Mouse (Mus musculus): ENCODE measurements around the gene Rnf144a.
A peak's percentile ranks its signal among the peaks of the same experiment; 100 is the strongest.
"Not testable (repeated sequence)": the region's sequence is repeated elsewhere in the genome, so short reads cannot be mapped to it uniquely, and the experiment has no call there.

The Rnf144a gene

GRCm38 (mm10) chr12:26415104-26415771 is at the start of gene Rnf144a:
Gene Rnf144a, minus strand, starts transcription at chr12:26415254.
- peak; percentile 78 to 88 for DNase-seq (ENCODE audit: low spot score in 2 of 2)

DNA sequence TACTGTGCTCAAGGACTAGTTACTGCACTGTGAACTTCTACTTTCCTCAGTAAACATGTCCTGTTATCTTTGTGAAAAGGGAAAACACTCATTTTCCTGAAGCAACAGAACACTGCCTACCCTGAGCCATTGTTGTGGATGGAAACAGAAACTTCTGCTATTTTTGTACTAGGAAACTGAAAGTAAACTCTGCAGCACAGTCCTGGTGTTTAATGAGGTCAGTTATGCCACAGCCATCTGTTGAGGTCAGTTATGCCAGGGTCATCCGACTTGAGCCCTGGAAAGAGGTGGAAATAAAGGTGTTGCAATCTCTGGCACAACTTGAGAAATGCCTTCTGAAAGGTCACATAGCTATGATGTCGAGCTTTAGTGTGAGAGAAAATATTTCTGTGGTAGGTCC is 45.0 kb upstream of the Rnf144a start:
- peak in 1 of 2 experiments; percentile 13 for DNase-seq (ENCODE audit: low spot score in 2 of 2)

GRCm38 (mm10) chr12:26456028-26456698 is 41.1 kb upstream of the Rnf144a start, which contains the start of gene Rsad2:
Gene Rsad2, minus strand, starts transcription at chr12:26456452.
- peak; percentile 74 to 83 for DNase-seq (ENCODE audit: low spot score in 2 of 2)

- no peak for DNase-seq (ENCODE audit: low spot score in 2 of 2)
Measured at GRCm38 (mm10) chr12:26454682-26455081, 39.6 kb upstream of the Rnf144a start.

DNA sequence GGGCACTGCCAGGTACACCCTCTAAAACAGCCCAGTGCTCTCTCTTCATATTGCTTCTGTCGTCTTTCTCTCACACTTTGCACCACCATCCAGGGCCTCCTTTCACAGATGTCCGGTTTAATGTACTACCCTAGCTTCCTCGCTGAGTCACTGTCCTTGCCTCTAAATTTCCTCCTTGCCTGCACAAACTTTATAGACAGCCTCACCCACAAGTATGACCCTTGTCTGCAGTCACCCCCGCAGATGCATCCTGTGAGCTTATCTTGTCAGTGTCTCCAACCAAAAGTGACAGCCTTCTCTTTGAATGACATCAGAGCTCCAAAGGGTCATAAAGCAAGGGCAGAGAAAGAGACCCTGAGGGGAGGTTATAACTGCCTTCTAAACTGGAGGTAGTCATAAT is 37.9 kb upstream of the Rnf144a start:
- no peak for DNase-seq (ENCODE audit: low spot score in 2 of 2)

DNA sequence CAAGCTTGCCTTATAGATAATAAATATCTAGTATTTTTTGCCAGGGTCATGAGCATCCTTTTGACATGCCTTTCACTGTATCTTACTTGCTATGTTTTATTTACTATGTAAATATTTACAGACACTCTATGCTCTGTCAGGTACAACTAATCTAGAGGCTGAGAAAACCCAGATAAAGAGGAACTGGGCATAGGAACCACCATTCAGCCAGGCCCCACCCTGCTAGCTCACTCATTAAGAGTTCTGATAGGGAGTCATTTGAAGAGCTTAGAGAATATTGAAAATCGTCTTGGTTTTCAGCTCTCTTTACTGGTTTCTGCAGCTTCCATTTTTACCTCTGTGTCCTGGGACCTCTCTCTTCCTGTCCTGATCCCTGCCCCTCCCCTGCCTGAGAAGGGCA is 36.1 kb upstream of the Rnf144a start:
- DNase-seq (ENCODE audit: low spot score in 2 of 2): no peak

DNA sequence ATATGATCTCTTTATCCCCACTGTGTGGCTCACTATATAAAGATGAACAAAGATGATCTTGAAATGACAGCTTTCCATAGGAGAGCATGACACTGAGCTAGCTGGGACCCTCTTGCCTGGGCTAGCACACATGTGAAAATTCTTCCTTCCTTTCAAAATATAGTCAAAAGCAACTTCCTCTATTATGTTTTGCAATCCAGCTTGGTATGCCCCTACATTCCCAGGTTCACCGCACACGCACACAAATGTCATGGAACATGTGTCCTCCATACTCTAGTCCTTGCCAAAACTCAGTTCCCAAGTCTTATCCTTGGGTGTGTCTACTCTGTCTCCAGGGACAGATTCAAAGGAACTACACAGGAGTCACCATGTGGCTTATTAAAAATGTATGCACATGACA is 34.4 kb upstream of the Rnf144a start:
- no peak for DNase-seq (ENCODE audit: low spot score in 2 of 2)

DNA sequence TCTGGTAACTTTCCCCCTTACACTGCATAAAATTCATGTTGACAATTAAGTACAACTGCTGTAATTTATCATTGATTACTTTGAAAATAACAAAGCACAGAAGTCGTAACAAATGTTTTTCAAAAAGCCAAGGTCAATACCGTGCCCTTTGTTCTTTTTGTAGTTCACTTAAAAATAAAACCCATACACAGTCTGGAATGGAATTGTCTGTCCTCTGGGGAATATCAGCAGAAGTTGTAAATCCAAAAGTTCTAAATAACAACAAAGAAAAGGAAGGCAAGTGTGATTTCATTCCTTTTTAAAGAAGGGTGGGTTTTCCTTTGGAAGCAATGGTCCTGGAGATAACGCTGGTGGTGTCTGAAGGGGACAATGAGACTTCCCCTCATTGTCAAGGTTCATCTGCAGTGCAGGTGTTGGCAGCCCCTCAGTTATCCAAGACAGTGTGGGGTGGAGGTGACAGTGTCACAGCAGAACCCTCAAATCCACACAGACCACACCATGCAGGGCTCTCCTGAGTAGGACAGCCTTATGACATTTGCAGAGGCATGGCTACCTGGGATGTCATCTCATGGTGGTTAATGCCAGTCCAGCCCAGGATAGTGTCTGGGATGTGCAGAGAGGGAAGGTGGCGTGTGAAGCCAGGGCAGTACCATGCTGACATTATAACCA is 31.5 kb upstream of the Rnf144a start:
- DNase-seq (ENCODE audit: low spot score in 2 of 2): no peak

GRCm38 (mm10) chr12:26444511-26444910 is 29.5 kb upstream of the Rnf144a start:
- no peak for DNase-seq (ENCODE audit: low spot score in 2 of 2)

DNA sequence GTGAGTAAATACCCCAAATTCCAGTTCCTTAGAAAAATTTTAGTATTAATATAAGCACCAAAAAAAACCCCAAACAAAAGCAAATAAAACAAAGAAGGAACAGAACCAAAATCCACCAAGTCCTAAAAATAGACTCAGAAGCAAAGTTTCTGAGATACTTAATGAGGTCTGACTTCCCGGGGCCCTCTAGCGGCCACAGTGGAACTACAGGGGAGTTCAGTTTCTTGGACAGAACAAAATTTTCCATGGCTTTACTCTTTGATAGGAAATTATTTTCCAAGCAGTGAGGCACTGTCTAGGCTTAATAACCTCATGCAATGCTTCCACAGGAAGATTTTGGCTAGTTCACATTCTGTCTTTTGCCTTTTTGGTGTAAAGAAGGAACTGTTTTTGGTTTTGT is 29.0 kb upstream of the Rnf144a start:
- DNase-seq (ENCODE audit: low spot score in 2 of 2): peak in 1 of 2 experiments; percentile 45

DNA sequence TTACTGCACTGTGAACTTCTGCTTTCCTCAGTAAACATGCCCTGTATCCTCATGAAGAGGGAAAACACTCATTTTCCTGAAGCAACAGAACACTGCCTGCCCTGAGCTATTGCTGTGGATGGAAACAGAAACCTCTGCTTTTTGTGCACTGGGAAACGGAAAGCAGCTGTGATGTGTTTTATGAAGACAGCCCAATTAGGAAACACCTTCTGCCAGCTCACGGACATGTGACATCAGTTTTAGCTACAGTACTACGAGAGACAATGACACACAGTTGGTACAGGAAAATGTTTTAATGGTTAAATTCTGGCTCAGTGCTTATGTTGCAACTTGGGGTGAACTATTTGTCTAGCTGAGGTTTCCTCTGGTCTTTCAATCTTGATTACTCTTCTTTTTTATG is 24.3 kb upstream of the Rnf144a start:
- DNase-seq (ENCODE audit: low spot score in 2 of 2): no peak

GRCm38 (mm10) chr12:26437950-26438349 is 22.9 kb upstream of the Rnf144a start:
- DNase-seq (ENCODE audit: low spot score in 2 of 2): no peak

DNA sequence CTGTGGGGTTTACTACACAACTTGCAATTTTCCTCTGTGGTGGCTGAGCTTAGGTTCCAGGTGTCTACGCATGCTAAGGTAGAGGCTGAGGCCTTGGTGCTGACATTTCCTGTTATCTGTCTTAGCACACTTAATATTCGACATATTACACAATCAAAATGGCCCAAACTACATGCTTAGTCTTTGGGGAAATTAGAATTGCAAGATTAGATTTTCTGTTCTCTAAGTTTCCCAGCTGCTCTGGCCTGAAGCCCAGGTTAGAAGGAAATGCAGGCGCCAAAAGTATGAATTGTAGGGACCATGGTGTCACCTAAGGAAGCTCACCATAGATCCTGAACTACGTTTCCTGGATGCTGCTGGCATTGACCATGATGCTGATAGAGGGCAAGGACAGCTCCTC is 21.3 kb upstream of the Rnf144a start:
- DNase-seq (ENCODE audit: low spot score in 2 of 2): no peak

DNA sequence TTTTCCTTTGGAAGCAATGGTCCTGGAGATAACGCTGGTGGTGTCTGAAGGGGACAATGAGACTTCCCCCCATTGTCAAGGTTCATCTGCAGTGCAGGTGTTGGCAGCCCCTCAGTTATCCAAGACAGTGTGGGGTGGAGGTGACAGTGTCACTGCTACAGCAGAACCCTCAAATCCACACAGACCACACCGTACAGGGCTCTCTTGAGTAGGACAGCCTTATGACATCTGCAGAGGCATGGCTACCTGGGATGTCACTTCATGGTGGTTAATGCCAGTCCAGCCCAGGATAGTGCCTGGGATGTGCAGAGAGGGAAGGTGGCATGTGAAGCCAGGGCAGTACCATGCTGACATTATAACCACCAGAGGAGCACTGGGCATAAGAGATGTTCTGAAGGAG is 13.7 kb upstream of the Rnf144a start:
- not testable (repeated sequence) for DNase-seq (ENCODE audit: low spot score in 2 of 2)

GRCm38 (mm10) chr12:26424841-26425240 is 9.8 kb upstream of the Rnf144a start:
- peak in 1 of 2 experiments; percentile 21 for DNase-seq (ENCODE audit: low spot score in 2 of 2)

DNA sequence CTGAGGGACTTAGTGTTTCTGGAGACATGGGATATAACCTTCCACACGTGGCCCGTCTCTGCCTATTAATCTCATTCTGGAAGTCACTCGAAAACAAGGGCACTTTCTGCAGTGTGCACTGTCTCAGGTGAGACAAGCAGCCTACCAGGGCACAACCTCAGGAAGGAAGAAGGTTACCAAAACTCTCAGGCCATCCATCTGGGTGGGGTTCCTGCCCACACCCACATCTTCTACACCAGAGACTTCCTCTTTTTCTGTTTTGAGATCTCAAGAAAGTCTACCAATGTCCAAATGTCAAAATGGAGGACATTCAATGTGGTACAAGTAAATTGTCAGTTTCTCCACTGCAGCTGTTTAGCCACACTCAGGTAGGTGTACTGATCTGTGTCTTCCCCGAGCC is 3.3 kb upstream of the Rnf144a start:
- DNase-seq (ENCODE audit: low spot score in 2 of 2): peak in 1 of 2 experiments; percentile 49

- DNase-seq (ENCODE audit: low spot score in 2 of 2): no peak
Measured at GRCm38 (mm10) chr12:26416636-26417295, 1.7 kb upstream of the Rnf144a start.

DNA sequence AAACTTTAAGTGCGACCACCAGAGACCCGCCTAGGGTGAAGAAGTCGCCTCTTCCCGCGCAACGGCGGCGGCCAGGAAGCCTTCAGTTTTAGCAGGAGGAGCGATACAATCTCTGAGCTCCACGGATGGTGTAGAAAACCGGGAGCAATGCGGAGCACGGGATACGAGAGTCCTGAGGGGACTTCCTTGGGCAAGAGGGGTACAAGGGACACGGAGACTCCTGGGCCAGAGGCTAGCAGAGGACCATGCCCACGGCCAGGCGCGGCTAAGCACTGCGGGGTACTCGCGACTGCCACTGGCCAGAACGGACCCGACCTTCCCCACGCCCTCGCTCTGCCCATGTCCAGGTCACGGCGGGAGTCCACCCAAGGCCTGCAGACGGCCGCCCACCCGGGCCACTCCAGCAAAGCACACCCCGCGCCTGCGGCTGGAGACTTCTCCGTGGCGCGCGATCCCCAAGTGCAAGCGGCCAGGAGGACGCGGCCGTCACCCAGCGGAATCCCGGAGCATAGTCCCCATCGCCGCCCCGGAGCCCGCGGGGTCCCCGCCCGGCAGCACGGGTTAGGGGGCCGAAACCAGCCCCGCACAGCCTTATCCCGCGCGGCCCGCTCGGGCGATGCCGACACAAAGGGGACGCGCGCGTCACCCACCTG is 477 bp downstream of the Rnf144a start:
- DNase-seq (ENCODE audit: low spot score in 2 of 2): no peak

GRCm38 (mm10) chr12:26413961-26414411 is 1.1 kb downstream of the Rnf144a start:
- no peak for DNase-seq (ENCODE audit: low spot score in 2 of 2)

DNA sequence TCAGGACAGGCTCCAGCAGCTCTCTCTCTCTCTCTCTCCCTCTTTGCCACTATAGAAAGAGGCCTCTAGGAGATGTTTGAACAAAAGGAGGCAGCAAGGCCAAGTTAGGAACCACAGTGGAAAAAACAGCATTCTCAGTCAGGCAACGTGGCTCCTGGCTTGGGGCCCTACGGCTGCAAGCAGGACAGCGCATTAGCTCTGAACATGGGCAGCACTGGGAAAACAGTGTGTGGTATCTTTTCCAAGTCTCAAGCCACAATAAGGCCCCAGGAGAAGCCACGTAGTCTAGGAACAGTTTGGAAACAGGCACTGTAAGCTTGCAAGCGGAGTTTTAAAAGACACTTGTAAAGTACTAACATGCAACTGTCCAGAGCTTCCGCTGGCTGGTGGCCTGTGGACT is 2.3 kb downstream of the Rnf144a start:
- no peak for DNase-seq (ENCODE audit: low spot score in 2 of 2)

DNA sequence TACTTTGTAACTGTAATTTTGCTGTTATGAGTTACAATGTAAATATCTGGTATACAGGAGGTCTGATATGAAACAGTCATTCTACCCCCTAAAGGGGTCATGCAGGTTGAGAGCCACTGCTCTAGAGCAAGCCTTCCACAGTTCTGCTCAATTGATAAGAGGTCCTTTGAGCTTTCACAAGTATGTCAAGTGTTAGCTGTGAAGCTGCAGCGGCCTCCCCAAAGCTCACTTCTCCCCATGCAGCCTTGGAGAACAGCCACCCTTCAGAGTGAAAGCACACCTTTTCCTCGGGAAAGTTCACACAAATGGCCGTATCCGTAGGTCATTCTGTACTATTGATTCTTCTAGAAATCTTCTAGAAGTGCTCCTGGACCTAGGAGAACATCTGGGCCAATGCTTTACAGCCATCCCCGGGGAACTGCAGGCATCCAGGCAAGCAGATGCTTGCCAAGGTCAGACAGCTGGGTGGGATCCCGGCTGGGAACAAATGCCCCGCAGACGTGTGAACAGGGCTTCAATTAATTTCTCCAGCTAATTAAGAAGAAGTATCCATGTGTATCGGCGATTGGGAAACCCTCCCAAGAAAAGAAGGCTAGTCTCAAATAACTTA is 3.1 kb downstream of the Rnf144a start:
- DNase-seq (ENCODE audit: low spot score in 2 of 2): no peak
